Mouse (Mus musculus) limb, embryonic 14.5 days (tissue): ENCODE results near the gene Ppa2. TPM values are rescaled to one million over a fixed set of nuclear protein-coding genes. Genes with fewer than 3 reads are reported as not detected.

ENCODE experiments used
- ATAC-seq: fragments of 200-750 bp; cut with Nextera tagmentation; 2 replicates; pipeline ENCODE4 v1.8.0; 2017; ENCODE audit warnings: low read depth, moderate number of reproducible peaks, moderate TSS enrichment; ENCODE audit not compliant: low FRiP score
- DNase-seq: peaks from one replicate; pipeline ENCODE4 v3.0.0-alpha.2; 2015; ENCODE audit warnings: low spot score
- H3K27ac ChIP-seq: fragments of 300-500 bp; sonication (generic); replicated peaks from 2 replicates; pipeline ENCODE4 v1.5.1; 2014; ENCODE audit warnings: low read depth, mild to moderate bottlenecking, low read length, moderate library complexity, mixed read lengths
- H3K27me3 ChIP-seq: fragments of 300-500 bp; sonication (generic); 2 replicates; pipeline ENCODE4 v1.6.1; 2014; ENCODE audit warnings: low read length, mixed read lengths; ENCODE audit not compliant: control insufficient read depth, insufficient read depth
- H3K36me3 ChIP-seq: fragments of 300-500 bp; sonication (generic); 2 replicates; pipeline ENCODE4 v1.6.1; 2014; ENCODE audit warnings: mild to moderate bottlenecking, low read length, moderate library complexity, mixed read lengths; ENCODE audit not compliant: control insufficient read depth, insufficient read depth
- H3K4me1 ChIP-seq: fragments of 300-500 bp; sonication (generic); 2 replicates; pipeline ENCODE4 v1.6.1; 2014; ENCODE audit warnings: antibody characterized with exemption, low read length, mixed read lengths; ENCODE audit not compliant: control insufficient read depth, insufficient read depth
- H3K4me2 ChIP-seq: fragments of 300-500 bp; sonication (generic); replicated peaks from 2 replicates; pipeline ENCODE4 v1.6.1; 2014; ENCODE audit warnings: low read depth, mild to moderate bottlenecking, low read length, moderate library complexity; ENCODE audit not compliant: severe bottlenecking
- H3K4me3 ChIP-seq: fragments of 300-500 bp; sonication (generic); replicated peaks from 2 replicates; pipeline ENCODE4 v1.5.1; 2014; ENCODE audit warnings: low read length
- H3K9ac ChIP-seq: fragments of 300-500 bp; sonication (generic); 2 replicates; pipeline ENCODE4 v1.6.1; 2014; ENCODE audit warnings: mild to moderate bottlenecking, low read depth, low read length, moderate library complexity; ENCODE audit not compliant: severe bottlenecking
- H3K9me3 ChIP-seq: fragments of 300-500 bp; sonication (generic); 2 replicates; pipeline ENCODE4 v1.6.1; 2016; ENCODE audit warnings: low read length; ENCODE audit not compliant: control insufficient read depth
- POLR2A ChIP-seq: fragments of 200-500 bp; IDR thresholded peaks from 2 replicates; pipeline ENCODE4 v1.8.0; 2012; ENCODE audit warnings: inconsistent platforms, mild to moderate bottlenecking, moderate library complexity, borderline replicate concordance; ENCODE audit not compliant: insufficient read depth, insufficient read length; ENCODE audit errors: extremely low read depth
- WGBS: fragments of 180-500 bp; shearing (Covaris S2); extraction: QIAGEN DNeasy Blood & Tissue Kit; methylation state at CpG from one replicate; pipeline ENCODE4 v1.1.7; 2014; 5-methylcytosine and 5-hydroxymethylcytosine counted together
- polyA plus RNA-seq, 2 experiments: library from polyadenylated mRNA; depleted of rRNA in 1 of 2; stranded (reverse) in 1 of 2; unstranded in 1 of 2; fragments of >200 nt; fragmentation: Nextera tagmentation in 1 of 2; extraction: Ambion mirVana in 1 of 2; gene quantifications; 2 replicates each; pipeline versions ENCODE4 v1.2.1 to v1.2.3; 2012 to 2014

Ppa2 gene
- polyA plus RNA-seq (2012; rRNA removed) (30.8 and 41.2 TPM in 2 replicates), polyA plus RNA-seq (2014; fragmentation: Nextera tagmentation; extraction: Ambion mirVana) (79.9 and 84.6 TPM in 2 replicates)

DNA sequence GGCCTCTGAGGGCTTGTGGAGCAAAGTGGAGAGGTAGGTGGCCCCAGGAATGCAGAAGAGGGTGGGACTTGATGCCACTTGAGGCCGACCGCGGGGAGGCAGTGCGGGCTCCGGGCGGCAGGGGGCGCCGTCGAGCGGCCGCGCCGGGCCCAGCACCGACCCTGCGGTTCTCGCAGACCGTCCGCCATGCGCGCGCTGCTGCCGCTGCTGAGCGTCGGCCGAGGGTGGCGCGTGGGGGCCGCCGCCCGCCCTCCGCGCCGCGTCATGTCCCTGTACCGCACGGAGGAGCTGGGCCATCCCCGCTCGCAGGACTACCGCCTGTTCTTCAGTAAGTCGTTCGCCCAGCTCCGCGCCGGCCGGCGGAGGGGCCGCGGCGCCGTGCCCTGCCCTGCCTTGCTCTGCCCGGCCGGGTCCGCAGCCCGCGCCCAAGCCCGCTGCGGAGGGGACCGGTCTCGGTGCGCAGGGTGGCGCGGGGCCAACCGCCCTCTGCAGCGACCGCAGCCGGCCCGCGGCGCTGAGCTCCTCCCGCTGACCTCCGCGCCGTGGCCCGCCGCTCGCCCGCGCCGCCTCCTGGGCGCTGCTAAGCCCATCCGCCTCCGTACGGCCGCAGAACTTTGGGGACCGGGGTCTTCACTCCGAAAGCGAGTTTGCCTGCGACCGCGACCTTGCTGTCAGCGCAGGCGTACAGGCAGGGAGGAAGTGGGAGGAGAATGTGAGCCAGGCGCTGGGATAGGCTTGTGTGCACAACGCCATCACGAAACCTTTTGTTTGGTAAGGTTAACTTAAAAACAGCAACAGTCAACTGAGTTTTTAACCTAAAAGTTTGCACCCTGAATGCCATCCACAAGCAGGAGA, at the start of gene Ppa2:
Gene Ppa2, plus strand, starts transcription at position 157 of the 855 bp plus-strand sequence.
- Histone ChIP-seq H3K4me3 (peak within 1 kb of the TSS; percentile 73), H3K9ac (peak within 1 kb of the TSS; percentile 97), H3K4me1 (no peaks in the 10 kb centered on the region), H3K36me3 (no peaks in the 10 kb centered on the region; the same call in 1 of the 2 replicates), H3K27ac (peak within 1 kb of the TSS; percentile 99), H3K4me2 (peak within 1 kb of the TSS; percentile 48), H3K27me3 (no peaks in the 10 kb centered on the region), H3K9me3 (0 out of 2 replicates have a peak, but pooled peaks cover 4% of the 10 kb centered on the region)
- peak; percentile 91; the same call in 1 of the 2 replicates for TF ChIP-seq POLR2A
- 0% methylated on average over 47 of the region's 95 CpGs for WGBS
- ATAC-seq, result peak; percentile 93
- peak; percentile 88 for DNase-seq

- DNase-seq (peak; percentile 77), ATAC-seq (no peak)
- 22% methylated on average over 3 of the region's 3 CpGs for WGBS
- Histone ChIP-seq H3K4me3 (no peak overlapping the region), H3K27me3 (no peaks in the 10 kb centered on the region), H3K9ac (no peak overlapping the region), H3K4me2 (no peak overlapping the region), H3K27ac (no peak overlapping the region), H3K4me1 (no peaks in the 10 kb centered on the region), H3K36me3 (no peaks in the 10 kb centered on the region), H3K9me3 (peaks cover 4% of the 10 kb centered on the region; the same call in 1 of the 2 replicates)
- TF ChIP-seq POLR2A, result no peak
These were observed 38.0 kb upstream of the Ppa2 start for GRCm38 (mm10) chr3:133271887-133272286.

DNA sequence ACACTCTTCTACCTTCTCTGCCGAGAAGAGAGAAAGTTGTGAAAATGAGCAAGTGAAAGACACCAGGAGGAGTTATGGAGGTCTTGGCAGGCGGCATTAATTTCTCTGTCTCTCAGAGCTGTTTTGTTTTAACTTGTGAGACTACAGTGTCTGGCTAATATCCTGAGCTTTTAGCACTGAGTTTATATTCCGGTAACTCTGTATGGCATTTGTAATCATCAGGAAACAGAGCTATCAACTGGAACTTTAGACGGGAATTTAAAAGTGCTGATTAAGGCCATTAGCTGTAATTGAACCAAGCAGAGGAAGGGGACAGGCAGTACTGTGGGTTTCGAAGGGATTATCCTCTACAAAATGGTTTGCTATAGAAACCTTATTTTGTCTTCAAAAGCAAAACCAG, 25.3 kb upstream of the Ppa2 start:
- 53% methylated on average over 5 of the region's 5 CpGs for WGBS

GRCm38 (mm10) chr3:133288795-133289194, 21.1 kb upstream of the Ppa2 start:
- H3K27ac ChIP-seq, result no peak overlapping the region
- no peak overlapping the region for H3K9ac ChIP-seq
- no peak for DNase-seq
- ATAC-seq, result no peak
- H3K4me3 ChIP-seq, result no peak overlapping the region
- H3K36me3 ChIP-seq, result no peaks in the 10 kb centered on the region
- H3K4me1 ChIP-seq, result no peaks in the 10 kb centered on the region
- whole genome bisulfite sequencing, result 90% methylated on average over 2 of the region's 2 CpGs
- 0 out of 2 replicates have a peak, but pooled peaks cover 5% of the 10 kb centered on the region for H3K9me3 ChIP-seq
- H3K4me2 ChIP-seq, result no peak overlapping the region
- TF ChIP-seq POLR2A, result no peak
- no peaks in the 10 kb centered on the region for H3K27me3 ChIP-seq

More for the DNA sequence above, 25.3 kb upstream of the Ppa2 start:
- Histone ChIP-seq H3K4me3 (no peak overlapping the region), H3K36me3 (no peaks in the 10 kb centered on the region), H3K27me3 (no peaks in the 10 kb centered on the region), H3K4me2 (no peak overlapping the region), H3K4me1 (no peaks in the 10 kb centered on the region), H3K27ac (no peak overlapping the region), H3K9me3 (no peaks in the 10 kb centered on the region), H3K9ac (no peak overlapping the region)
- no peak for DNase-seq
- ATAC-seq, result no peak
- TF ChIP-seq POLR2A, result no peak

DNA sequence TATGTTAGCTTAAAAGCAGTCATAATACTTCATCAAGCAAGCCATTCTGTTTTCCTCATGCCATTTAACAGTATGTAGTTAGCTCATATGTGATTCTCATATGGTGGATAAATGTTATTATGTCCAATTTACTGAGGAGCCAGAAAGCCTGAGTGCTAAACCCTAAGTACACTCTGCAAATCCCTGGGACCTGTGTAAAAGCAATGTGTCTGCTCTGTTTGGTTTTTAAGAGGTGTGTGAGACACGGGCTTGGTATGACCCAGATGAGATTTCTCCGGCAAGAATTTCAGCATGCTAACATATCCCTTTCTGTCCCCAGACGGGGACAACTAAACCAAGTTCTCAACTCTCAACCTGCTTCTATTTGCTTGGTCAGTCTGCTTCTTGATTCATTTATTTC, 5.6 kb upstream of the Ppa2 start:
- H3K36me3 ChIP-seq, result no peaks in the 10 kb centered on the region; the same call in 1 of the 2 replicates
- H3K4me3 ChIP-seq, result no peak overlapping the region
- 45% methylated on average over 3 of the region's 3 CpGs for WGBS
- DNase-seq (no peak), ATAC-seq (peak; percentile 57)
- no peaks in the 10 kb centered on the region for H3K4me1 ChIP-seq
- no peaks in the 10 kb centered on the region for H3K27me3 ChIP-seq
- TF ChIP-seq POLR2A, result no peak
- H3K4me2 ChIP-seq, result no peak overlapping the region
- 0 out of 2 replicates have a peak, but pooled peaks cover 4% of the 10 kb centered on the region for H3K9me3 ChIP-seq
- H3K9ac ChIP-seq, result no peak overlapping the region
- no peak overlapping the region for H3K27ac ChIP-seq
